Mouse (Mus musculus): Measurements from ENCODE around the gene Hoxc12. TPM values are rescaled to one million over a fixed set of nuclear protein-coding genes. Genes with fewer than 3 reads are reported as not detected.

The Hoxc12 gene
- polyA plus RNA-seq, 1 experiment from 2014 or later = not detected

DNA sequence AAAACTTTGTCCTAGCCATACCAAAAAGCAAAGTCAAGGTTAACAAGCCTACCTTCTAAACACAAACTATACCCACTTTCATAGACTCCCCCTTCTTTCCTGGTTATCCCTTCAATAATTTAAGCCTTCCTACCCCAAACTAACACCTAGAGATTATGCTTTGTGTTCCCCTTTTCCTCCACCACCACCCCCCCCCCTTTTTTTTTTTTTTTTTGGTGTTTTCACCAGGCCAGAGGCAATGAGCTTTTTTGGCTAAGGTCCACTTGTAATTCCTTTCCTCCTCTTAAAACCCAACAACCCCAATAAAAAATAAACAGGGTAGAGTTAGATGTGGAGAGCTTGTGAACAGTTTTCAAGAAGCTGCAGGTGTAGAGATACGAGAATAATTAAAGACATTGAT lies 32.7 kb downstream of the Hoxc12 start:
- Histone ChIP-seq H3K27me3 (peaks cover 98% of the 10 kb centered on the region), H3K4me2 (replicated peaks) (no peak overlapping the region), H3K36me3 (no peaks in the 10 kb centered on the region), H3K4me3 (no peak overlapping the region), H3K9me3 (no peaks in the 10 kb centered on the region), H3K9ac (replicated peaks) (no peak overlapping the region), H3K27ac (replicated peaks) (no peak overlapping the region), H3K4me1 (peaks cover 7% of the 10 kb centered on the region)
- no peak for ATAC-seq (replicated peaks)
- 28% methylated on average over 1 of the region's 1 CpGs for WGBS

DNA sequence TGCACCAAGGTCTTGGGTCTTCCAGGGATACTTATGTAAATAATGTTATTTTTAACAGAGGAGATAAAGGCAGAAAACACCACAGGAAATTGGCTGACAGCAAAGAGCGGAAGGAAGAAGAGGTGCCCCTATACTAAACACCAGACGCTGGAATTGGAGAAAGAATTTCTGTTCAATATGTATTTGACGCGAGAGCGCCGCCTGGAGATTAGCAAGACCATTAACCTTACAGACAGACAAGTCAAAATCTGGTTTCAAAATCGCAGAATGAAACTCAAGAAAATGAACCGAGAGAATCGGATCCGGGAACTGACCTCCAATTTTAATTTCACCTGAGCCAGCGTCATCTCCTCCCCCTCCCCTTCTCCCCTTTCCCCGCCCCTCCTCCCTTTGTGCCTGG lies 34.2 kb downstream of the Hoxc12 start:
- no peaks in the 10 kb centered on the region for H3K36me3 ChIP-seq
- H3K9me3 ChIP-seq = no peaks in the 10 kb centered on the region
- H3K27ac ChIP-seq (replicated peaks) = no peak overlapping the region
- H3K4me2 ChIP-seq (replicated peaks) = no peak overlapping the region
- no peak overlapping the region for H3K9ac ChIP-seq (replicated peaks)
- WGBS = 2% methylated on average over 12 of the region's 12 CpGs
- H3K4me1 ChIP-seq = peaks cover 7% of the 10 kb centered on the region
- no peak for ATAC-seq (replicated peaks)
- H3K4me3 ChIP-seq = no peak overlapping the region
- peaks cover 98% of the 10 kb centered on the region for H3K27me3 ChIP-seq

GRCm38 (mm10) chr15:102972254-102972653 lies 35.7 kb downstream of the Hoxc12 start:
- Histone ChIP-seq H3K4me3 (no peak overlapping the region), H3K27ac (replicated peaks) (no peak overlapping the region), H3K4me2 (replicated peaks) (no peak overlapping the region), H3K4me1 (no peaks in the 10 kb centered on the region), H3K36me3 (no peaks in the 10 kb centered on the region), H3K9ac (replicated peaks) (no peak overlapping the region), H3K9me3 (no peaks in the 10 kb centered on the region), H3K27me3 (peaks cover 98% of the 10 kb centered on the region)
- under 1% methylated on average over 21 of the region's 21 CpGs for WGBS
- ATAC-seq (replicated peaks) = no peak

DNA sequence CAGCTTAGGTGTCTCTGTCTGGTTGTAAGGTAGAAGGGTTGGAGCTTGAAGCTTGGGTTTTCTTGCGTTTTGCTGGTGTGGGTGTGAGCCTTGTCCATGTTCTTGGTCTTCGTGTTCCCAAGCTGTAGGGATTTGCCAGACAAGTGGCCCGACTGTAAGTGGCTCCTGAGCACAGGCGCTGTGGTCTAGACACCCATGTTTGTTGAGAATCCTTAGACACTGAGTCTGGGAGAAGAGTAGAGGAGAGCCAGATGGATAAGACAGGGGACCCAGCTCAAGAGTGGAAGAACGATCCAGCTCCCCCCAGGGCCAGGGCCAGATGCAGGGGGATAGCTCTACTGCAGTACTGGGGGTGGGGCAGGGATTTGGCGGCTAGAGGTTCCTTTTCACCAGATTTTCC lies 36.2 kb downstream of the Hoxc12 start:
- no peak overlapping the region for H3K4me2 ChIP-seq (replicated peaks)
- H3K4me1 ChIP-seq = no peaks in the 10 kb centered on the region
- no peak overlapping the region for H3K27ac ChIP-seq (replicated peaks)
- H3K4me3 ChIP-seq = no peak overlapping the region
- WGBS = 1% methylated on average over 6 of the region's 6 CpGs
- H3K36me3 ChIP-seq = no peaks in the 10 kb centered on the region
- no peak overlapping the region for H3K9ac ChIP-seq (replicated peaks)
- H3K9me3 ChIP-seq = no peaks in the 10 kb centered on the region
- H3K27me3 ChIP-seq = peaks cover 98% of the 10 kb centered on the region
- no peak for ATAC-seq (replicated peaks)

DNA sequence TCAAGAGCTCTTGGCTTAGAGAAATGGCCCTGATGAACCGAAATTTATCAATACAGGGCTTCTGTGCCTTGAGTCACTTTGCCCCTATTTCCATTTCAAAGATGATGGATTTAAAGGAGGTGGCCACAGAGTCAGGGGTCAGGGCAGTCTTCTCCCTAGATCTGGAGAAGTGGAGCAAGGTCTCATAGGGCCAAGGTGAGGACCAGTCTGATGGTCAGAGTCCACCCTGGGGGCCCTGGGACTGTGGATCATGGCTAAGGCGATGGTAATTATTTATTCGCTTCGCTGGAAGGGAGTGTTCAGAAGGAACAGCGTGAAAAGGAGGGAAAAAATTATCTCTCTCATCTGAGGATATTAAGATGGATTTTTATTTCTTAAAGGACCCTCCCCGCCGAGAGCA lies 38.5 kb downstream of the Hoxc12 start:
- no peaks in the 10 kb centered on the region for H3K9me3 ChIP-seq
- 6% methylated on average over 7 of the region's 7 CpGs for WGBS
- no peak for ATAC-seq (replicated peaks)
- no peaks in the 10 kb centered on the region for H3K4me1 ChIP-seq
- H3K4me2 ChIP-seq (replicated peaks) = no peak overlapping the region
- no peak overlapping the region for H3K4me3 ChIP-seq
- no peak overlapping the region for H3K27ac ChIP-seq (replicated peaks)
- no peak overlapping the region for H3K9ac ChIP-seq (replicated peaks)
- peaks cover 100% of the 10 kb centered on the region for H3K27me3 ChIP-seq
- H3K36me3 ChIP-seq = no peaks in the 10 kb centered on the region

GRCm38 (mm10) chr15:102975688-102976111 lies 39.1 kb downstream of the Hoxc12 start:
- H3K36me3 ChIP-seq = no peaks in the 10 kb centered on the region
- no peak for ATAC-seq (replicated peaks)
- under 1% methylated on average over 21 of the region's 21 CpGs for WGBS

GRCm38 (mm10) chr15:102976171-102976570 lies 39.6 kb downstream of the Hoxc12 start, which contains the start of gene Hoxc9:
TSS of gene Hoxc9 (plus strand) at chr15:102976439.
- no peak within 1 kb of the TSS for H3K27ac ChIP-seq (replicated peaks)
- no peak for ATAC-seq (replicated peaks)
- no peak within 1 kb of the TSS for H3K9ac ChIP-seq (replicated peaks)
- WGBS = under 1% methylated on average over 18 of the region's 20 CpGs
- H3K27me3 ChIP-seq = peaks cover 100% of the 10 kb centered on the region
- H3K4me3 ChIP-seq = no peak within 1 kb of the TSS
- H3K4me2 ChIP-seq (replicated peaks) = no peak within 1 kb of the TSS
- no peaks in the 10 kb centered on the region for H3K9me3 ChIP-seq
- H3K36me3 ChIP-seq = no peaks in the 10 kb centered on the region
- H3K4me1 ChIP-seq = peaks cover under 1% of the 10 kb centered on the region; the same call in 1 of the 2 replicates

More at GRCm38 (mm10) chr15:102975688-102976111, 39.1 kb downstream of the Hoxc12 start:
- no peaks in the 10 kb centered on the region for H3K4me1 ChIP-seq
- no peak overlapping the region for H3K4me2 ChIP-seq (replicated peaks)
- H3K27ac ChIP-seq (replicated peaks) = no peak overlapping the region
- H3K4me3 ChIP-seq = no peak overlapping the region
- peaks cover 100% of the 10 kb centered on the region for H3K27me3 ChIP-seq
- H3K9ac ChIP-seq (replicated peaks) = no peak overlapping the region
- no peaks in the 10 kb centered on the region for H3K9me3 ChIP-seq

DNA sequence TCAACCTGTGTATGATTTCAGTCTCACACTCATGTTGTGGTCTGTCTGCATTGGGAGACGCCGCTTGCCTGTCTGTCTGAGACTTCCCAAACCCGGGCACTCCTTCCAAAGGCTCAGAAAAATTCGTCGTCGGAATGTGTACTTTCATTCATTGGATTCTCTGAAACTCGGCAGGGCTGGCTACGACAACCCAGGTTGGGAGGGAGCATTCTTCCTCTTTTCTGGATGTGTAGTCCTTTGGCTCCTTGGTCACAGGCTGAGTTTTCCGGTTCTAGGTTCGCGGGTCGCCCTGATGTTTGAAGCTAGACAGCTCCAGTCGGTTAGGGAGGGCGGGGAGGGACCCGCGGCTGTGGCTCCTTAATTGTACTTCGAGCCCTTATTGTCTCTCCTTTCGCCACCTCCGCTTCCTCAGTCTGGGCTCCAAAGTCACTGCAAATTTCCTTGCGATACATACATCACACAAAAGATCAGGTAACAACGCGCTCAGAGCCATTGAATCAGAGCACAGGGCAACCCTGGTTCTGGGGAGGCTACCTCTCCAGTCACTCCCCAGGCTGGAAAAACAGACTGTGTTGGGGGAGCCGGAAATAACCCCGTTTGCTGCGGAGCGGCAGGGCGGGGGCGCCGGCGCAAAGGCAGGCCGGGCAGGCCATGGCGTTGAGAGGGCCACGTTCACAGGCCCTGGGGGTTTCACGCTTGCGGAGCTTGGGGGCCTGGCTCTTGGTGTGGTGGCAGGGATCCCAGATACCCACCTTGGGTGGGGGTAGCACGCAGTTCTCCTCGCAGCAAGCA lies 40.3 kb downstream of the Hoxc12 start:
- H3K4me3 ChIP-seq = no peak overlapping the region
- no peak for ATAC-seq (replicated peaks)
- peaks cover 7% of the 10 kb centered on the region for H3K4me1 ChIP-seq
- H3K27ac ChIP-seq (replicated peaks) = no peak overlapping the region
- H3K9ac ChIP-seq (replicated peaks) = no peak overlapping the region
- peaks cover 100% of the 10 kb centered on the region for H3K27me3 ChIP-seq
- H3K9me3 ChIP-seq = no peaks in the 10 kb centered on the region
- 1% methylated on average over 37 of the region's 37 CpGs for WGBS
- no peaks in the 10 kb centered on the region for H3K36me3 ChIP-seq
- H3K4me2 ChIP-seq (replicated peaks) = no peak overlapping the region

- Histone ChIP-seq H3K27ac (replicated peaks) (no peak overlapping the region), H3K36me3 (no peaks in the 10 kb centered on the region), H3K27me3 (peaks cover 100% of the 10 kb centered on the region), H3K4me3 (no peak overlapping the region), H3K9ac (replicated peaks) (no peak overlapping the region), H3K9me3 (no peaks in the 10 kb centered on the region), H3K4me2 (replicated peaks) (no peak overlapping the region), H3K4me1 (peaks cover 9% of the 10 kb centered on the region)
- 1% methylated on average over 16 of the region's 16 CpGs for WGBS
- ATAC-seq (replicated peaks) = no peak
These were observed 40.9 kb downstream of the Hoxc12 start for GRCm38 (mm10) chr15:102977423-102977974.

- Histone ChIP-seq H3K4me3 (no peak overlapping the region), H3K4me2 (replicated peaks) (no peak overlapping the region), H3K27me3 (peaks cover 100% of the 10 kb centered on the region), H3K9me3 (no peaks in the 10 kb centered on the region), H3K36me3 (no peaks in the 10 kb centered on the region), H3K27ac (replicated peaks) (no peak overlapping the region), H3K4me1 (peaks cover 9% of the 10 kb centered on the region), H3K9ac (replicated peaks) (no peak overlapping the region)
- under 1% methylated on average over 13 of the region's 13 CpGs for WGBS
- ATAC-seq (replicated peaks) = no peak
These were observed 42.3 kb downstream of the Hoxc12 start for GRCm38 (mm10) chr15:102978615-102979515.

DNA sequence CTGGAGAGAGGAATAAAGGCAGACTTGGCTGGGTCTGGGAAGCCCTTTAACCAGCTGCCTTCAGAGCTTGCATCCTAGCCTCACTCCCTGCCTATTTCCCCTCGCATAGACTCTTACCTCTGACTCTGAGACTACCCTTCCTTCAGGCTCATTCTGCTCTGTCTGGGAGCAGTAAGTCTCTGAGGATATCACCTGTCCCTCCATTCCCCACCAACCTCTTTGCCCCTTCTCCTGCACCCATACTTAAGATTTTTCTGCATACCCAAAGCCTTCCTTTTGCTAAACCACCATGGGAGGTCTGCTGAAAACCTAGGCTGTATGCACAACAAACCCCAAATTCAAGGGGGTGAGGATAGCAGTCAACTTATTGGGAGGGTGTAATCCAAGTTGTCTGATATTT lies 43.4 kb downstream of the Hoxc12 start:
- WGBS = 0% methylated on average over 1 of the region's 1 CpGs
- ATAC-seq (replicated peaks) = no peak
- H3K9me3 ChIP-seq = no peaks in the 10 kb centered on the region

GRCm38 (mm10) chr15:102980352-102980751 lies 43.8 kb downstream of the Hoxc12 start:
- H3K4me3 ChIP-seq = no peak overlapping the region
- peaks cover 9% of the 10 kb centered on the region for H3K4me1 ChIP-seq
- no peaks in the 10 kb centered on the region for H3K9me3 ChIP-seq
- H3K4me2 ChIP-seq (replicated peaks) = no peak overlapping the region
- ATAC-seq (replicated peaks) = no peak
- peaks cover 98% of the 10 kb centered on the region for H3K27me3 ChIP-seq
- H3K36me3 ChIP-seq = no peaks in the 10 kb centered on the region
- H3K9ac ChIP-seq (replicated peaks) = no peak overlapping the region
- no peak overlapping the region for H3K27ac ChIP-seq (replicated peaks)
- 3% methylated on average over 11 of the region's 11 CpGs for WGBS

More for the DNA sequence above, 43.4 kb downstream of the Hoxc12 start:
- Histone ChIP-seq H3K9ac (replicated peaks) (no peak overlapping the region), H3K4me1 (peaks cover 9% of the 10 kb centered on the region), H3K36me3 (no peaks in the 10 kb centered on the region), H3K4me3 (no peak overlapping the region), H3K27me3 (peaks cover 98% of the 10 kb centered on the region), H3K4me2 (replicated peaks) (no peak overlapping the region), H3K27ac (replicated peaks) (no peak overlapping the region)

All from forebrain, embryonic 15.5 days (tissue).